Mouse (Mus musculus) embryonic fibroblast, embryonic 13.5 days (primary cell): Measurements from ENCODE around the gene Kazn.

Experiments used
- CTCF ChIP-seq: IDR thresholded peaks from 2 replicates; pipeline ENCODE4 v1.5.1; 2011; ENCODE audit warnings: mild to moderate bottlenecking, control low read depth, low read length, moderate library complexity, borderline replicate concordance; ENCODE audit not compliant: insufficient read depth
- POLR2A ChIP-seq: IDR thresholded peaks from 2 replicates; pipeline ENCODE4 v1.6.1; 2011; ENCODE audit warnings: low read depth, mild to moderate bottlenecking, control low read depth, low read length, moderate library complexity

- TF ChIP-seq CTCF, result no peak
- TF ChIP-seq POLR2A, result no peak
Measured at GRCm38 (mm10) chr4:142250054-142250453, 10.9 kb upstream of the Kazn start.
